Mouse (Mus musculus) midbrain, embryonic 16.5 days (tissue): Measurements from ENCODE around the gene Taar4. TPM values are rescaled to one million over a fixed set of nuclear protein-coding genes. Genes with fewer than 3 reads are reported as not detected.

Experiments
- ATAC-seq: fragments of 200-750 bp; cut with Nextera tagmentation; 2 replicates; pipeline ENCODE4 v1.8.0; 2017; ENCODE audit warnings: moderate TSS enrichment
- H3K27ac ChIP-seq: fragments of 300-500 bp; sonication (generic); 2 replicates; pipeline ENCODE4 v1.5.1; 2014; ENCODE audit warnings: mild to moderate bottlenecking, low read length, mixed read lengths
- H3K27me3 ChIP-seq: fragments of 300-500 bp; sonication (generic); 2 replicates; pipeline ENCODE4 v1.6.1; 2014; ENCODE audit warnings: low read depth, low read length, mixed read lengths; ENCODE audit not compliant: control insufficient read depth, insufficient read depth
- H3K36me3 ChIP-seq: fragments of 300-500 bp; sonication (generic); 2 replicates; pipeline ENCODE4 v1.6.1; 2014; ENCODE audit warnings: mild to moderate bottlenecking, low read length, moderate library complexity, mixed read lengths; ENCODE audit not compliant: control insufficient read depth, insufficient read depth
- H3K4me1 ChIP-seq: fragments of 300-500 bp; sonication (generic); 2 replicates; pipeline ENCODE4 v1.6.1; 2014; ENCODE audit warnings: mild to moderate bottlenecking, low read length, mixed read lengths; ENCODE audit not compliant: control insufficient read depth, insufficient read depth
- H3K4me2 ChIP-seq: fragments of 300-500 bp; sonication (generic); 2 replicates; pipeline ENCODE4 v1.6.1; 2014; ENCODE audit warnings: mild to moderate bottlenecking, low read length, mixed read lengths
- H3K4me3 ChIP-seq: fragments of 300-500 bp; sonication (generic); 2 replicates; pipeline ENCODE4 v1.5.1; 2014; ENCODE audit warnings: low read depth, mild to moderate bottlenecking, low read length, moderate library complexity, mixed read lengths
- H3K9ac ChIP-seq: fragments of 300-500 bp; sonication (generic); 2 replicates; pipeline ENCODE4 v1.6.1; 2014; ENCODE audit warnings: low read depth, low read length, mixed read lengths
- H3K9me3 ChIP-seq: fragments of 300-500 bp; sonication (generic); replicated peaks from 2 replicates; pipeline ENCODE4 v1.6.1; 2014; ENCODE audit warnings: mild to moderate bottlenecking, low read length, mixed read lengths; ENCODE audit not compliant: control insufficient read depth, poor library complexity, severe bottlenecking
- WGBS: fragments of 180-500 bp; shearing (Covaris S2); extraction: QIAGEN DNeasy Blood & Tissue Kit; methylation state at CpG from one replicate; pipeline ENCODE4 v1.1.7; 2014; 5-methylcytosine and 5-hydroxymethylcytosine counted together
- polyA plus RNA-seq: library from polyadenylated mRNA; unstranded; fragments of >200 nt; fragmentation: Nextera tagmentation; extraction: Ambion mirVana; gene quantifications from 2 replicates; pipeline ENCODE4 v1.2.1, GENCODE M21; 2015

Gene Taar4
- polyA plus RNA-seq, 1 experiment from 2014 or later: not detected

- Histone ChIP-seq H3K4me2 (no peak overlapping the region), H3K27me3 (no peaks in the 10 kb centered on the region), H3K4me3 (no peak overlapping the region), H3K4me1 (no peaks in the 10 kb centered on the region), H3K9me3 (no peaks in the 10 kb centered on the region), H3K27ac (no peak overlapping the region), H3K9ac (no peak overlapping the region), H3K36me3 (no peaks in the 10 kb centered on the region)
- WGBS: 88% methylated on average over 6 of the region's 6 CpGs
- ATAC-seq: no peak
These were observed 8.6 kb upstream of the Taar4 start for GRCm38 (mm10) chr10:23951714-23952113.

DNA sequence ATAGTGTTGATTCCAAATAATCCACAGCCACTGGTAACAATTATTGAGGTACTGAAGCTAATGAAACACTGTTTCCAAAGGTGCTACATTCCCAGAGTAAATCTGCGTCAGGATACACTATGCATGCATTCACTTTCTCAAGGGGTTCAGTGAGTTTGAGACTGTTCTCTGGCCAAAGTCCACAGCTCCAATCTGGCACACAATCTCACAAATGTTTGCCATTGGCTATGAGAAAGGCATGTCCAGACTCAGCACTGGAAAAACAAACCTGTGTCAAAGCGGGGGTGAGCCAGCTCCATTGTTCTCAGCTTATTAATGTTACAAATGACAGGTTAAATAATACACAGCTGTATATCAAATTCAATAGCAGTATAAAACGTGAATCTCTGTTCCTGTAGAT, 1.2 kb upstream of the Taar4 start:
- no peak for ATAC-seq
- H3K36me3 ChIP-seq: no peaks in the 10 kb centered on the region
- WGBS: 69% methylated on average over 3 of the region's 3 CpGs

DNA sequence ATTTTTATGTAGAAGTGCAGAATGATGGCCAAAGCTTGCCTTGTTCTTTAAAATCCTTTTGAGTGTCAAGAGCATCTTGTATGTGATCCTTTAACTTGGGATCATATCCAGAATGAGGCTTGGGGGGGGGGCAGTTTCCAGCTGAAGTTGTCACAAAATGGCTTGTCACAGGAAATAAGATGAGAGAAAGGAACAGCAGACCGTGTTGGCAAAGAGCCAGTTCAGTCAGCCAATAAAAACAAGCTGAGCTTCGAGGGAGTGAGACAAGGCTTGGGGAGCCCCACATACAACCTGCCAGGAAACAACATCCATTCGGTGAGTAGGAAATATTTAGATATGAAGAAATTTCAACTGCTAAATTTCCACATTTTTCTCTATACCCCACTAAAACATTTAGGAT, 3.1 kb downstream of the Taar4 start:
- no peak for ATAC-seq
- H3K27ac ChIP-seq: no peak overlapping the region
- H3K4me1 ChIP-seq: no peaks in the 10 kb centered on the region
- no peaks in the 10 kb centered on the region for H3K36me3 ChIP-seq
- H3K9ac ChIP-seq: no peak overlapping the region
- H3K9me3 ChIP-seq: no peaks in the 10 kb centered on the region
- no peaks in the 10 kb centered on the region for H3K27me3 ChIP-seq
- no peak overlapping the region for H3K4me3 ChIP-seq
- WGBS: 56% methylated on average over 3 of the region's 3 CpGs
- H3K4me2 ChIP-seq: no peak overlapping the region

More for the DNA sequence above, 1.2 kb upstream of the Taar4 start:
- Histone ChIP-seq H3K4me1 (no peaks in the 10 kb centered on the region), H3K4me2 (no peak overlapping the region), H3K27ac (no peak overlapping the region), H3K27me3 (no peaks in the 10 kb centered on the region), H3K4me3 (no peak overlapping the region), H3K9ac (no peak overlapping the region), H3K9me3 (no peaks in the 10 kb centered on the region)

GRCm38 (mm10) chr10:23964921-23965610, 4.8 kb downstream of the Taar4 start:
- H3K4me3 ChIP-seq: no peak overlapping the region
- no peak for ATAC-seq
- H3K4me1 ChIP-seq: no peaks in the 10 kb centered on the region
- no peaks in the 10 kb centered on the region for H3K27me3 ChIP-seq
- no peaks in the 10 kb centered on the region for H3K36me3 ChIP-seq
- no peaks in the 10 kb centered on the region for H3K9me3 ChIP-seq
- H3K4me2 ChIP-seq: no peak overlapping the region
- no peak overlapping the region for H3K9ac ChIP-seq
- H3K27ac ChIP-seq: no peak overlapping the region
- WGBS: 96% methylated on average over 6 of the region's 6 CpGs

- Histone ChIP-seq H3K9me3 (no peaks in the 10 kb centered on the region), H3K4me1 (no peaks in the 10 kb centered on the region), H3K4me3 (no peak within 1 kb of the TSS), H3K27ac (no peak within 1 kb of the TSS), H3K27me3 (no peaks in the 10 kb centered on the region), H3K9ac (no peak within 1 kb of the TSS), H3K36me3 (no peaks in the 10 kb centered on the region), H3K4me2 (no peak within 1 kb of the TSS)
- WGBS: 93% methylated on average over 11 of the region's 11 CpGs
- no peak for ATAC-seq
These were observed 10.4 kb downstream of the Taar4 start, which contains the start of gene Taar5 for GRCm38 (mm10) chr10:23970656-23971165. Gene Taar5 (plus strand): TSS chr10:23970706.

GRCm38 (mm10) chr10:23971256-23971655, 11.0 kb downstream of the Taar4 start:
- H3K9ac ChIP-seq: no peak overlapping the region
- no peaks in the 10 kb centered on the region for H3K27me3 ChIP-seq
- H3K36me3 ChIP-seq: no peaks in the 10 kb centered on the region
- H3K4me1 ChIP-seq: no peaks in the 10 kb centered on the region
- 73% methylated on average over 5 of the region's 5 CpGs for WGBS
- H3K4me2 ChIP-seq: no peak overlapping the region
- H3K9me3 ChIP-seq: no peaks in the 10 kb centered on the region
- ATAC-seq: no peak
- H3K4me3 ChIP-seq: no peak overlapping the region
- H3K27ac ChIP-seq: no peak overlapping the region

DNA sequence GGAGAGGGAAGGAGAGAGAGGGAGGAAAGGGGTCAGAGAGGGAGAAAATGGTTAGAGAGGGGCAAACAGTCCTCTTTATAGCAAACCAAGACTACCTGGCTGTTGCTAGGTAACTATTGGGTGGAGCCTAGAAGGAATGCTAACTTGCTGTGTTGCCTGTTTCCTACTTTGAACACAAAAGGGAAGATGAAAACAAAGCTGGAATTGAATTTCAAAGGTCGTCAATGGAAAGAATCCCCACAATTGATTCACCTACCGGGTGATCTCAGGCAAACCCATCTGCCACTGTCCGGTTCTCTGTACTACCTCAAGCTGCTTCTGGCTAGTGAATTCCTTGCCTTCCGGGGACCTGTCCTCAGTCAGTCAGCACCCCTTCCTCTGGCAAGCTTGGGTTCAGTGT, 17.7 kb downstream of the Taar4 start:
- Histone ChIP-seq H3K9me3 (no peaks in the 10 kb centered on the region), H3K27me3 (no peaks in the 10 kb centered on the region), H3K36me3 (no peaks in the 10 kb centered on the region), H3K4me1 (0 out of 2 replicates have a peak, but pooled peaks cover 2% of the 10 kb centered on the region), H3K4me3 (no peak overlapping the region), H3K27ac (no peak overlapping the region), H3K4me2 (no peak overlapping the region), H3K9ac (no peak overlapping the region)
- no peak for ATAC-seq
- WGBS: 35% methylated on average over 4 of the region's 4 CpGs

DNA sequence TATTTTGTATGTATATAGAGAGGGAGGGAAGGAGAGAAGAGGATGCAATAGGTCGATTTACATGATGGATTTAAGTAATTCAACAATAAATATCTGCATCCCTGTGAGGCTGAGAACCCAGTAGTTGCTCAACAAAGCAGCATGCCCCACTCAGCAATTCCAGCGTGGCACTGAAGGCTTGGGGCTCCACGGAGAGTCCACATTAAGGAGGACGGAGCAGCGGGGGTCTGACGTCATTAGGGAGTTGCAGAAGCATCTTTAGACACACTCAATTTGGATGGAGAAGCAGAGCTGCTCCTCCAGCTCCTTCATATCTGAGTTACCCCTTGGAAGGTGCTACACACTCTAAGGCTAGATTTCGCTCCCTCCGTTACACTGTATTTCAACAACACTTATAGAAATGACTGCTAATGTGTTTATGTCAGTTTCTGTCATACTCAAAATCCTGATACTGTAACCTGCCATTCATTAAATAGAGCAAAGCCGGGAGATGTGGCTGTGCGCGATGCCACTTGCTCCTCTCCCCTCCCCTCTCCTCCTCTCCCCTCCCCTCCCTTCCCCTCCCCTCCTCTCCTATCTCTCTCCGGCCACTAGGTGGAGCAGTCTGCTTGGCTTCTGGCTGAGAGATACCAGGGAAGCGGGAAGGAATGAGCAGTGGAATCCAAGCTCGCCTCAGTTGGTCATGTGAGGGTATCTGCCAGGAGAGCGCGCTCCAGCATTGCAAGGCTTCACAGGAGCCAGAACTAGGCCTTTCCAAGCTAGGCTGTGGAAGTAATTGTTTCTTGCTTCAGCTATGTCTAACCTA, 18.8 kb downstream of the Taar4 start:
- Histone ChIP-seq H3K36me3 (no peaks in the 10 kb centered on the region), H3K9me3 (no peaks in the 10 kb centered on the region), H3K9ac (no peak overlapping the region), H3K27me3 (no peaks in the 10 kb centered on the region), H3K4me2 (no peak overlapping the region), H3K4me1 (0 out of 2 replicates have a peak, but pooled peaks cover 2% of the 10 kb centered on the region), H3K4me3 (no peak overlapping the region), H3K27ac (no peak overlapping the region)
- ATAC-seq: peak; percentile 82
- WGBS: 45% methylated on average over 16 of the region's 16 CpGs

DNA sequence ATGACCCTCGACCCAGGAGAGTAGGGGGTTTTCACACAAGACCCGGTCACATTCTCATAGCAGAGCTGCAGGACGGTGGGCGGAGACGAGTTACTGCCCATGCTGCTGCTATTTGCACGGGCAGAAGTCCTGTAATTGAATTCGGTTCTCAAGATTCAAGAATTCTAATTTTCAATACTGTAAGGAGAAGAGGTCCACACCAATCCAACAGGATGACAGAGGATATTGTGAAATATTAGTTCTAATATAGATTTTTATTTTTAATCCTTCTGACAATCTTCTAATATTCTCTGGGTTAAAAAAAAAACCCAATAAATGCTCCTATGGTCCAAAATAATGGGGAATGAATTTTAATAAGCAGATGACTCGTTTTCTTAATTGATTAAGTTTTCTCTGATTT, 25.3 kb downstream of the Taar4 start, which contains the start of gene Taar6:
Taar6 (minus strand) TSS at position 101 of the 400 bp plus-strand sequence.
- ATAC-seq: no peak
- Histone ChIP-seq H3K4me2 (no peak within 1 kb of the TSS), H3K9me3 (no peaks in the 10 kb centered on the region; the same call in 1 of the 2 replicates), H3K4me1 (no peaks in the 10 kb centered on the region), H3K4me3 (no peak within 1 kb of the TSS), H3K9ac (no peak within 1 kb of the TSS), H3K27me3 (no peaks in the 10 kb centered on the region), H3K36me3 (no peaks in the 10 kb centered on the region), H3K27ac (no peak within 1 kb of the TSS)
- WGBS: 78% methylated on average over 8 of the region's 8 CpGs
